Mouse (Mus musculus) embryonic fibroblast, embryonic 13.5 days (primary cell): ENCODE measurements at regions not wholly inside any gene's neighbourhood (a gene's known extent, or its start where the extent isn't known, plus 50 kb on each side); places are given as distances from the start of the nearest gene placed in this dataset.

ENCODE experiments used
- CTCF ChIP-seq: IDR thresholded peaks from 2 replicates; pipeline ENCODE4 v1.5.1; 2011; ENCODE audit warnings: mild to moderate bottlenecking, control low read depth, low read length, moderate library complexity, borderline replicate concordance; ENCODE audit not compliant: insufficient read depth
- POLR2A ChIP-seq: IDR thresholded peaks from 2 replicates; pipeline ENCODE4 v1.6.1; 2011; ENCODE audit warnings: low read depth, mild to moderate bottlenecking, control low read depth, low read length, moderate library complexity

GRCm38 (mm10) chr2:166252107-166252506 is 96.6 kb upstream of the Sulf2 start:
- TF ChIP-seq POLR2A (no peak), CTCF (no peak)
